Mouse (Mus musculus) cerebellum, adult 2 months (tissue): ENCODE data around the gene Acot12.

ENCODE experiments used
- CTCF ChIP-seq: fragments of 200-500 bp; IDR thresholded peaks from 2 replicates; pipeline ENCODE4 v1.5.1; 2011; ENCODE audit warnings: low read depth, mild to moderate bottlenecking, control low read depth, low read length, moderate library complexity, borderline replicate concordance; ENCODE audit not compliant: insufficient read depth
- POLR2A ChIP-seq: fragments of 200-500 bp; IDR thresholded peaks from 2 replicates; pipeline ENCODE4 v1.6.1; 2011; ENCODE audit warnings: low read length, control low read depth, borderline replicate concordance; ENCODE audit not compliant: insufficient read depth

DNA sequence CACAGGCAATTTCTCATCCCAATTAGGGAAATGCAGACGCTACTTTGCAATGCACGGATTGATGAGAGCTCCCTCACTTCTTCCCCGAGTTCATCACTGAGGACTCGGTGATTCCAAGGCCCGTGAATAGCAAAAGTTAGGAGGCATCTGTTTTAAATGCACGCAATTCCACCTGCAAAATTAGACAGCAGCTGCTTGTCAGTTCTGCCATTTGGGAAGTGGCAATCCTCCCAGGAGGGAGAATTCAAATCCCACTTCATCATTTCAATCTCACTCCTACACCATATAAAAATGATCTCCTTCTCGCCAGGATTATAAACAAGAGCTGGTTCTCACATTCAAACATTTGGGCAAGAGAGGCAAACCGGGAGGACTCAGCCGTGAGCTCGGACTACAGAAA lies 56.1 kb downstream of the Acot12 start:
- TF ChIP-seq CTCF (no peak), POLR2A (no peak)
